8 mouse cellular contexts compared by ENCODE assay signal in genomic region chr11:53903781-53904533, GRCm38 (mm10). TPM values are rescaled to one million over a fixed set of nuclear protein-coding genes. Genes with fewer than 3 reads are reported as not detected.
DNase-seq lines count a peak whose midpoint lies in the region; ATAC-seq and TF ChIP-seq lines count a peak whose summit lies in the region.

No protein-coding gene starts in this region.

- H3K4me1 ChIP-seq in ES-Bruce4 (ENCODE audit: control insufficient read depth, insufficient read depth, low read length) = peaks cover 5% of the 10 kb centered on the region
- peaks cover 17% of the 10 kb centered on the region; the same call in 1 of the 2 replicates for H3K4me1 ChIP-seq in lung, postnatal 0 days (ENCODE audit: insufficient read depth, low read depth, low read length)
- H3K4me1 ChIP-seq in midbrain, embryonic 16.5 days (ENCODE audit: control insufficient read depth, insufficient read depth, low read length) = no peaks in the 10 kb centered on the region

- no peak overlapping the region for H3K9ac ChIP-seq in ES-Bruce4 (ENCODE audit: low read depth, poor library complexity, severe bottlenecking)
- no peak overlapping the region for H3K9ac ChIP-seq in lung, postnatal 0 days (replicated peaks; ENCODE audit: low read depth)
- H3K9ac ChIP-seq in midbrain, embryonic 16.5 days (ENCODE audit: low read depth, low read length) = no peak overlapping the region

- no peak for TF ChIP-seq CTCF in ES-Bruce4 (IDR thresholded peaks at IDR 0.05; ENCODE audit: low read depth, low read length)
- TF ChIP-seq CTCF in lung, postnatal 0 days (IDR thresholded peaks at IDR 0.05) = no peak

- 22% methylated on average over 14 of the region's 16 CpGs for WGBS in lung, postnatal 0 days
- WGBS in midbrain, embryonic 16.5 days = 53% methylated on average over 16 of the region's 16 CpGs

- no peaks in the 10 kb centered on the region for H3K9me3 ChIP-seq in ES-Bruce4 (replicated peaks; ENCODE audit: control insufficient read depth, insufficient read depth, low read length, poor library complexity, severe bottlenecking)
- H3K9me3 ChIP-seq in lung, postnatal 0 days (ENCODE audit: low read length) = no peaks in the 10 kb centered on the region
- no peaks in the 10 kb centered on the region; the same call in 1 of the 2 replicates for H3K9me3 ChIP-seq in midbrain, embryonic 16.5 days (replicated peaks; ENCODE audit: control insufficient read depth, low read length, poor library complexity, severe bottlenecking)

- DNase-seq in adrenal gland, postnatal 36 days = peak; percentile 17 to 55
- peak; percentile 92 for DNase-seq in kidney, adult 18-20 months
- DNase-seq in lung, postnatal 0 days (ENCODE audit: low spot score) = peak; percentile 94
- no peak for DNase-seq in cerebellum, adult 9-10 months
- DNase-seq in cerebellum, adult 9-11 months = no peak

- no peaks in the 10 kb centered on the region for H3K36me3 ChIP-seq in ES-Bruce4 (ENCODE audit: control insufficient read depth, insufficient read depth, low read length, poor library complexity, severe bottlenecking)
- no peaks in the 10 kb centered on the region for H3K36me3 ChIP-seq in lung, postnatal 0 days (ENCODE audit: insufficient read depth, low read length)
- no peaks in the 10 kb centered on the region for H3K36me3 ChIP-seq in midbrain, embryonic 16.5 days (ENCODE audit: control insufficient read depth, insufficient read depth, low read length)

- peak overlapping the region; percentile 21; the same call in 1 of the 2 replicates for H3K27ac ChIP-seq in ES-Bruce4 (ENCODE audit: insufficient read depth, low read length)
- peak overlapping the region; percentile 75 for H3K27ac ChIP-seq in lung, postnatal 0 days (ENCODE audit: low read length)
- H3K27ac ChIP-seq in midbrain, embryonic 16.5 days (ENCODE audit: low read length) = no peak overlapping the region

- peak; percentile 68 for TF ChIP-seq EP300 in ES-Bruce4 (IDR thresholded peaks at IDR 0.05; ENCODE audit: insufficient read depth, low read depth, low read length)
- peak; percentile 90 for TF ChIP-seq EP300 in lung, postnatal 0 days (IDR thresholded peaks at IDR 0.05)

- peak; percentile 95 for ATAC-seq in lung, postnatal 0 days
- no peak for ATAC-seq in CD4-positive, CD25-positive, alpha-beta regulatory T cell, adult 4 months
- no peak for ATAC-seq in midbrain, embryonic 16.5 days

- no peaks in the 10 kb centered on the region for H3K27me3 ChIP-seq in ES-Bruce4 (ENCODE audit: control insufficient read depth, insufficient read depth, low read length, poor library complexity, severe bottlenecking)
- no peaks in the 10 kb centered on the region for H3K27me3 ChIP-seq in lung, postnatal 0 days (replicated peaks; ENCODE audit: insufficient read depth, low read length)
- no peaks in the 10 kb centered on the region for H3K27me3 ChIP-seq in midbrain, embryonic 16.5 days (ENCODE audit: control insufficient read depth, insufficient read depth, low read depth, low read length)

- no peak overlapping the region for H3K4me3 ChIP-seq in ES-Bruce4 (ENCODE audit: low read depth, low read length)
- H3K4me3 ChIP-seq in lung, postnatal 0 days (ENCODE audit: low read depth, low read length) = no peak overlapping the region
- no peak overlapping the region for H3K4me3 ChIP-seq in midbrain, embryonic 16.5 days (ENCODE audit: low read depth, low read length)

- TF ChIP-seq POLR2A in ES-Bruce4 (IDR thresholded peaks at IDR 0.05; ENCODE audit: insufficient read depth, low read length) = no peak

- 0 out of 2 replicates have a peak overlapping the region, but pooled peaks have one; percentile 19 for H3K4me2 ChIP-seq in lung, postnatal 0 days (replicated peaks; ENCODE audit: low read depth, low read length)
- no peak overlapping the region for H3K4me2 ChIP-seq in midbrain, embryonic 16.5 days (ENCODE audit: low read length)

RNA-seq across cellular contexts. Expression of gene Slc22a5, which starts 12.5 kb away (rescaled TPM):
- polyA plus RNA-seq in ES-Bruce4 (2011; ENCODE audit: insufficient read depth, insufficient read length, low read depth, missing spikeins) = 7.0 and 7.7 TPM in 2 replicates
- total RNA-seq in adrenal gland, postnatal 36 days (2021) = 10 to 100 TPM; 41.2 to 41.8 TPM
- 7.3 and 9.5 TPM in 2 replicates for polyA plus RNA-seq in lung, postnatal 0 days (2015; fragmentation: Nextera tagmentation; extraction: Ambion mirVana)
- 10 to 100 TPM; 25.9 to 29.3 TPM for polyA plus RNA-seq in CD4-positive, CD25-positive, alpha-beta regulatory T cell, adult 4 months (2017; shearing (Covaris generic))
- polyA plus RNA-seq in midbrain, embryonic 16.5 days (2015; fragmentation: Nextera tagmentation; extraction: Ambion mirVana) = 10.1 and 11.0 TPM in 2 replicates

RNA-seq across cellular contexts. Expression of gene Gm12216, which starts 44.9 kb away (rescaled TPM):
- polyA plus RNA-seq in ES-Bruce4 (2011; ENCODE audit: insufficient read depth, insufficient read length, low read depth, missing spikeins) = 1.1 and 2.8 TPM in 2 replicates
- total RNA-seq in adrenal gland, postnatal 36 days (2021) = 1 to 10 TPM; 5.2 to 7.5 TPM
- polyA plus RNA-seq in lung, postnatal 0 days (2015; fragmentation: Nextera tagmentation; extraction: Ambion mirVana) = 3.4 and 5.4 TPM in 2 replicates
- polyA plus RNA-seq in CD4-positive, CD25-positive, alpha-beta regulatory T cell, adult 4 months (2017; shearing (Covaris generic)) = 10 to 100 TPM; 31.5 to 32.1 TPM
- polyA plus RNA-seq in midbrain, embryonic 16.5 days (2015; fragmentation: Nextera tagmentation; extraction: Ambion mirVana) = 0.31 and 0.39 TPM in 2 replicates

Comparison
In these comparisons a context has a peak if more than half of its experiments do, and no peak if none do; other contexts are left out.
1. DNase-seq: peak in adrenal gland, postnatal 36 days (2 of 2), kidney, adult 18-20 months (single experiment) and lung, postnatal 0 days (single experiment); none in cerebellum, adult 9-10 months (single experiment) and cerebellum, adult 9-11 months (single experiment).